Mouse (Mus musculus) liver, postnatal 0 days (tissue): ENCODE data around the gene Cdk18.

ENCODE experiments used
- CTCF ChIP-seq: sonication (generic); IDR thresholded peaks from 2 replicates; pipeline ENCODE4 v1.5.1; 2016; ENCODE audit warnings: antibody characterized with exemption, low read depth
- EP300 ChIP-seq: IDR thresholded peaks from 2 replicates; pipeline ENCODE4 v1.6.1; 2016; ENCODE audit warnings: antibody characterized with exemption, low read depth, mild to moderate bottlenecking

DNA sequence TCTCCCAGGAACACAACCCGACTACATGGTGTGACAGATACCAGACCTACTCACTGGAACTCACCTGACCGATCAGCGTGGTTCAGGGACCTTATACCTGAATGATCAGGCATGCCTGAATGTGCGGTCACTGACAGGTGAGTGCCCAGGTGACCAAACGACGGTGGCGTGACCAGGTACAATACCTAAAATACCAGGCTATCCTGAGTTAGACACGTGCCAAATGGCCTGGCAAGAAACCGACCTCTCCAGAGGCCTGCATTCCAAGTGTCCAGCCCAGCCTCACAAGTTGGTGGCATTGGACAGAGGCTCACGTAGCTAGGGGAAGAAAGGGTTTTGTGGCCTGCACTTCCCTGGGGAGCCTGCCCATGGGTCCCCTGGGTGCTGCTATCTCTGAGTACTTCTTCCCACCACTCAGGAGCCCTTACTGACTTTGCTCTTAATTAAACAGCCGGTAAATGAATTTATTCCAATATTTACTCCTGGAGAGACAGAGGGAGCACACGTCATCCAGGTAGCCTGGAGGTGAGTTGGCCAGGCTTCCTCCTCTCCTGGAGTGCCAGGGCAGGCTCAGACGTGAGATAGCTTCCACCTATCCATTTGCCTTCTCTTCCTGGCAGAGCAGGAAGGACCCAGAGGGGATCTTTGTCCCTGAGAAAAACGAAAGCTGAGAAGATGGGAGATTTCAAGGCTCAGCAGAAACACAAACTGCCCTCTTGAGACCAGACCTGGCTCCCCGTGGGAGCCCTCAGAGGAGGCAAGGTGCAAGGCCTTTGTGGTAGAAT is 11.5 kb upstream of the Cdk18 start:
- TF ChIP-seq CTCF, result no peak
- no peak for TF ChIP-seq EP300
